Mouse (Mus musculus) kidney, adult 8-10 months (tissue): ENCODE results near the gene Tinagl1.

Experiments
- DNase-seq, 2 experiments: peaks; one replicate each; pipeline ENCODE4 v3.0.0; 2022

Gene Tinagl1

DNA sequence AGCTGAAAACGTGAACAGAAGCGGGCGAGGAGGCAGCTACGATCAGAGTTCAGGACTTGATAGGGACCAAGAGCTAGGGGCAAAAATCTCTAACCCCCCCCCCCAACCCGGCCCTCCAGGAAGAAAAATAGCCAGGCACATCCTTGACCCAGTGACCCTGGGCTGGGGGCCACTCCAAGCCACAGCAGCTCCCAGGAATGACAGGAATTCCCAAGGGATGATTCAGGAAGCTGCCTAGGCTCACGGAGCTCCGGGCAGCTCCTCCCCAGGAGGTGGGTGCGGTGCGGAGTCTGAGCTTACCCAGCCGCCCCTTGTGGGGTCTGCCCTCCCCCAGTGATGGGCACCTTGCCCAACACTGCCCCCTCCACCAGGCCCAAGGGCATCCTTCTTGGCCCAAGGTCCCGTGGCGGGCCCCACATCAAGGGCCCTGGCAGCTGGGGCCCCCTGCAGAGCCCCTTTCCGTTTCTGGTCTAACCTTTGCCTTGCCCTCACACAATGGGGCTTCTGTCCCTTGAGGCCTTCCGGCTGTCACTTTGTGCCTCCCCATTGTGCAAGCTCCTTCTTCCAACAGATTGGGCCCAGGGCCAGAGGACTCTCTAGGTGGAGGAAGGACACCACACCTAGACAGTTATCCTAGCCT is at the start of gene Tinagl1:
Tinagl1 (minus strand) TSS at position 51 of the 640 bp plus-strand sequence.
- peak; percentile 55 to 62 for DNase-seq

- no peak for DNase-seq
Measured at GRCm38 (mm10) chr4:130224071-130224470, 49.1 kb upstream of the Tinagl1 start.

GRCm38 (mm10) chr4:130222179-130222578 is 47.3 kb upstream of the Tinagl1 start, which contains the start of gene Gm853:
TSS of gene Gm853 (minus strand) at chr4:130222401.
- peak; percentile 62 to 69 for DNase-seq

- peak; percentile 72 to 79 for DNase-seq
Measured at GRCm38 (mm10) chr4:130220176-130220575, 45.3 kb upstream of the Tinagl1 start.

DNA sequence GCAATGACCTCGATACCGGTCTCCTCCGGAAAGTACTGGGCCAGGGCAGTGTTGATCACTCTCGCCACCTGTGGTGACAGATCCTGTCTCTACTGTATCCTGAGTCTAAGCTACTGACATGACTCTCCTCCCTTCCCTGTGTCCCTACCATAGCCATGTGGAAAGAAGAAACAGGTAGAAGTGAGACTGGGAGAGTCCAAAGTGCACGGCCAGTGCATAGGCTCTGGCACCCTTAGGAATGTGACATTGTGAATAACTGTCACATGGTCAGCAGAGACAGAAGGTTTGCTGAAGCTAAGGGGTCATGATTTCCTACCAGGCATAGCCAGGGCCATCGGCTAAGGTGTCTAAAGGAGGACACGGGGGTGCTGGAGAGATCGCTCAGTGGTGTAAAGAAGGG is 40.5 kb upstream of the Tinagl1 start:
- DNase-seq: no peak

DNA sequence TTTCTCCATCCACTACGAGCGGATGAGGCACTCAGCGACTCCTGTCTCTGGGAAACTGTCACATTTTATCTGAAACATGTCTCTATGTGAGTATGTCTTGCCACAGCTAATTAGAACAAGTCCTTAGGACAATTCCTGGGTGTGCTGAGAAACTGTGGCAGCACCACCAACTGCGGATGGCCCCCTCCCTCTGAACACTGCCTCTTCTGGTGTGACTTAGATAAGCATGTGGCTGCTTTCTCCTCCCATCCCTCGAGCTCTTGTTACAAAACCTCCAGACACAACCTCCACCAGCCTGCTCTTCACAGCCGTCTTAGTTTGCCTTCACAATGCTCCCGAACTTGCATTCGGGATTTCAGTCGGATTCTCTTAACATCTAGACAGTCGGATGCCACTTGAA is 38.9 kb upstream of the Tinagl1 start:
- DNase-seq: no peak

GRCm38 (mm10) chr4:130213197-130213596 is 38.3 kb upstream of the Tinagl1 start:
- DNase-seq: no peak

DNA sequence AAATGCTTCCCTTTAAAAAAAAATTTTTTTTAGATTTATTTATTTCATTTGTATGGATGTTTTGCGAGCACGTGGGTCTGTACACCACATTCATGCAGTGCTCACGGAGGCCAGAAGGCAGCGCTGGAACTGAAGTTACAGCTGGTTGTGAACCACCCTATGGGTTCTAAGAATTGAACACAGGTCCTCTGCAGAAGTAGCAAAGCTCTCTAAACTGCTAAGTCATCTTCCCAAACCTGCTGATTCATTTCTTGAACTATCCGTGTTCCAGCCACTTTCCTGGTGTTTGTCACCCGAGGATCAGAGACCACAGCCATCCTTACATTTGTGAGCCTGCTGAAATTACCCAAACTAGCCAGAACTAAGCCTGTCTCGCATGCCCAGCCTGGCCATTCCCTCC is 37.5 kb upstream of the Tinagl1 start:
- no peak for DNase-seq

DNA sequence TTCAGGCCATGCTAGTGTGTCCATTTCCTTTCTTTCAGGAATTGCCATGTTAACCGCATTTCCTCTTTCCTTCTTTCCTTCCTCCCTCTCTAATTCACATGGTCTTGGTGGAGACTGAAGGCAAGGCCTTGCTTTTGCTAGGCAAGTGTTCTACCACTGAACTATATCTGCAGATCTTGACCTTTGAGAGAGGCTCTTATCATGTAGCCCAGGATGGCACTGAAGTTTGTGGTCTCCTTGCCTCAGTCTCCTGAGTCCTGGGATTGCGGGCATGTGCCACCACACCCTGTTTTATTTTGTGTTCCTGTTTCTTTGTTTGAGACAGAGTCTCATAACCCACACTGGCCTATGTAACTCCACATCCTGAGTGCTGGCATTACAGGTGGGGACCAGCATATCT is 36.9 kb upstream of the Tinagl1 start:
- DNase-seq: no peak

DNA sequence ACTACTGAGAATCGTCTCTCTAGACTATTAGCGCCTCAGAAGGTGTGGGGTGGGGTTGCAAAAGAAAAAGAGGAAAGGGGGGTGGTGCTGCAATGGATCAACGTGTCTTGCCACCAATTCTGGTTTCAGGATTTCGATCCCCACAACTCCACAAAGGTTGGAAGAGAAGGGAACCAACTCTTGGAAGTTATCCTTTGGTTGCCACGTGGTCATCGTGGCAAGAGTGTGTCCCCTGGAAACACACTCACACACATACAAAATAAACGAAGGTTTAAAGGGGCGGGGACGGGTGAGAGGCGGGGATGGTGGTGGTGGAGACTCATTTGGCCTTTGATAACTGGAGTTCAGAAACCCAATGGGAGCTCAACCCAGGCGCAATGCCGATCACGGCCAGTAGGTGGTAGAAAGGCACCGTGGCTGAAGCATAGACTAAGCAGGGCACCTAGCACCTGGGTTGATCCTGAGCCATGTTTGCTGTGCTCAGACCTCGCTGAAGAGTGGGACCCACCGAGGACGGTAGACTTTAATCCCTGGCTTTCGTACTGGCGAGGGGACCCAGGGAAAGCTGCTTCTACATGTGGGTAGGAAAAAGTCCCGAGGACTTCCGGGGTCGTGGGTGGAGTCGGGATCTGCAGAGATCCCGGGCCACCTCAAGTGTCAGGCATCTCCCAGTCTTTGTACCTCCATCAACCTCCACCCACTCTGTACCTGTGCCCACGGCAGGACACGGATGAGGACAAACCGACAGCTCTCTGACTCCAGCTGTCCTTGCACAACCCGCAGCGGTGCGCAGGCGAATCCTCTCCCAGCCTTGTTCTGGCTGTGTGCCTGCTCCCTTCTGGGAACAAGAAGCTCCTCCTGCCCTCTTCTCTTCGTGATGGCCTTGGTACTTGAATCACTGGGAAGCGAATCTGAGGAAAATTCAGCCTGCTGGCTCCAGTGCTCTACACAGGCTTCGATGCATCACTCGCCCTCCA is 24.1 kb upstream of the Tinagl1 start:
- peak; percentile 81 to 94 for DNase-seq

- DNase-seq: no peak
Measured at GRCm38 (mm10) chr4:130196542-130196941, 21.6 kb upstream of the Tinagl1 start.

DNA sequence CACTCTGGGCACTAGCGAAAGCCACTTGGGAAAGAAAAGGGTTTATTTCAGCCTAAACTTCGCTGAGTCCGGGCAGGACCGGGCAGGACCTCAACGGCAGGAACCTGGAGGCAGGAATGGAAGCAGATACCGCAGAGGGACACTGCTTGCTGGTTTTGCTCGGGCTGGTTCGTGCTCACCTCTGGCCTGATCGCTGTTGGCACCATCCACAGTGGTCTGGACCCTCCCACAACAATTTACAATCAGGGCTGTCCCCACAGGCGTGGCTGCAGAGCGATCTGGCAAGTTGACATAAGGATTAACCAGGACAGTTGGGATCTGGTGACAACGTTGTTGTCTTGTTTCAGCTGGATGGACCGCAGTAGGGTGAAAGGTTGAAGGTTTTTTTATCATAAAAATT is 21.0 kb upstream of the Tinagl1 start:
- no peak for DNase-seq

GRCm38 (mm10) chr4:130192266-130192665 is 17.3 kb upstream of the Tinagl1 start:
- peak; percentile 43 to 45 for DNase-seq

GRCm38 (mm10) chr4:130189606-130190005 is 14.7 kb upstream of the Tinagl1 start:
- no peak for DNase-seq

DNA sequence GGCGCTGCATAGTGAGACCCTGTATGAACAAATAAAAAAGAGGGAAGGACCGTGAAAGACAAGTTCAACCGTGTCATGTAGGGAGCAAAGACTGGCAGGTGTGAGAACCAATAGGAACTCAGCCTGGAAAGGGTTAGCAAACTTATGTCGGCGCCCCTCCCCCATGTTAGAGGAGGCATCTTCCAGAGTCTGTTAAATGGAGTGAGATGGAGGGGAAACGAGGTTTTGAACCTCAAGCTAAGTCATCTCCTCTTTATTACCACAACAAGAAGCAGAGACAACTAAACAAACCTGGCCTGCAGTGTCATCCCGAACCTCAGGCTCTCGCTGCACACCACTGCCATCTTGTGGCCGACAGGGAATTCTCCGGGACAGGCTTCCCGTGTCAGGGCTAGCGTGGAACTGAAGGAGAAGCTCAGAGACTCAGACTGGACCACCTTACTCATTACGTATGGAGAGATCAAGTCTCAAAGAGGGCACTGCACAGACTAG is 13.9 kb upstream of the Tinagl1 start:
- DNase-seq: peak; percentile 78 to 85

DNA sequence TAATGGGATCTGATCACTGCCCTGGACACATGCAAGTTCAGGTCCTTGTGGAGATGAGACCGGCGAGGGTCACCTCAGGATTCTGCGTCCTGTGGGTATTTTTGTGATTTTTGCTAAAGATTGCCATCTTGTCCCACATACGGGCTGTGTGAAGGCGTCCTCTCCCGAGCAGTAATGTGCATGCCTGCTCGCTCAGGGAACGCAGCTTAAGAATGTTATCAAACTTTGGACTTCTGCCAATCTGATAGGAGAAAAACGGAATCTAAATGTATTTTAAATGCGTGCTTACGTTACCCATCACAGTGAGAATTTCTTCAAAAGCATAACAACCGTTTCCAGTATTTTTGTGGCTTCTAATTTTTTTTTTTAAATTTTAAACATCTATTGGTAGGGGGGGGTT is 12.0 kb upstream of the Tinagl1 start:
- DNase-seq: no peak

- no peak for DNase-seq
Measured at GRCm38 (mm10) chr4:130186450-130186849, 11.5 kb upstream of the Tinagl1 start.

DNA sequence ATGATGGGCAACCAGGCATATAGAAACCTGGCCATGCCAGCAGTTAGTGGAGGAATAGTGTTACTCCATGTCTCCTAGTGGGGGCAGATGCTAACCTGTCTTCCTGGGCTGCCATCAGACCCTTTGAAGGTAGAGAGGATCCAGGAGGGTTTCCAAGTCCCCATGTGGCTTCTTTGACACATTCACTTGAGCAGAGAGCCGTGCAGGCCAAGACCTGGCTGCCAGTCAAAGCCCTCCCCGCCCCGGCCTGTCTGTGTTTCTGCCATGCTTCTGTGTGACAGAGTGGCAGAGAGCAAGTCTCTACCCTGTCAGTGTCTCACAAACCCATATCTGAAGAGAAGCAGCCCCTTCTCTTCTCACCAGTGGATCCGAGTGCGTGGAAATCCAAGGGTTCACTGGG is 9.0 kb upstream of the Tinagl1 start:
- DNase-seq: no peak

GRCm38 (mm10) chr4:130183023-130183422 is 8.1 kb upstream of the Tinagl1 start:
- DNase-seq: no peak

DNA sequence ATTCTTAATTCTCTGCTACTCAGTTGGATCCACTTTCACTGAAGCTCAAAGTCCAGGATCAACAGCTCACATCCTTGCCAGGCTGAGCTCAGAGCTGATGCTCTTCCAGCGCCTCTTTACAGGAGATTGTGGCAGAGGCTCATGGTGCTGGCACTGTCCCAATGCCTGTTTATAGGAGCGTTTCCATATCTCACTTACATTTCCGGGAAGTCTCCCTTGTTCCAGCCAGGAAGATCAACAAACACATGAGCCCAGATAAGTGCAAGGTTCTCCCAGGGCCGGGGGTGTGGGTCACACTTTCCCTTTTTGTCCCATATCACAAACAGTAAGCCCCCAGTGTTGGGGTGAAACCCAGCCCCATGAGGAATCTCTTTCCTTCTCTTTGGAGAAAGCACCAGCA is 7.0 kb upstream of the Tinagl1 start:
- peak in 1 of 2 experiments; percentile 45 for DNase-seq

- no peak for DNase-seq
Measured at GRCm38 (mm10) chr4:130180909-130181602, 6.1 kb upstream of the Tinagl1 start.

- DNase-seq: no peak
Measured at GRCm38 (mm10) chr4:130179876-130180275, 5.0 kb upstream of the Tinagl1 start.

GRCm38 (mm10) chr4:130177536-130177935 is 2.6 kb upstream of the Tinagl1 start:
- DNase-seq: peak; percentile 23 to 41
